Mouse (Mus musculus): Measurements from ENCODE around the gene Rarres2.

GRCm38 (mm10) chr6:48546858-48547257 is 25.7 kb downstream of the Rarres2 start:
- TF ChIP-seq CTCF (IDR thresholded peaks at IDR 0.05; ENCODE audit: borderline replicate concordance, control insufficient read depth, extremely low read depth, insufficient read depth, low read length, poor library complexity): no peak
- TF ChIP-seq POLR2A (IDR thresholded peaks at IDR 0.05; ENCODE audit: control insufficient read depth, extremely low read depth, insufficient read depth, low read length, poor library complexity): no peak
